Mouse (Mus musculus) embryonic fibroblast, embryonic 13.5 days (primary cell): ENCODE data around the gene Tchp. TPM values are rescaled to one million over a fixed set of nuclear protein-coding genes. Genes with fewer than 3 reads are reported as not detected.

Experiments used
- H3K27ac ChIP-seq: 2 replicates; pipeline ENCODE4 v1.5.1; 2012; ENCODE audit warnings: low read length, control low read depth, inconsistent platforms; ENCODE audit not compliant: insufficient read depth
- H3K4me1 ChIP-seq: 2 replicates; pipeline ENCODE4 v1.6.1; 2011; ENCODE audit warnings: low read length; ENCODE audit not compliant: control insufficient read depth, insufficient read depth
- H3K4me3 ChIP-seq: 2 replicates; pipeline ENCODE4 v1.5.1; 2011; ENCODE audit warnings: mild to moderate bottlenecking, control low read depth, low read length; ENCODE audit not compliant: insufficient read depth
- CTCF ChIP-seq: IDR thresholded peaks from 2 replicates; pipeline ENCODE4 v1.5.1; 2011; ENCODE audit warnings: mild to moderate bottlenecking, control low read depth, low read length, moderate library complexity, borderline replicate concordance; ENCODE audit not compliant: insufficient read depth
- POLR2A ChIP-seq: IDR thresholded peaks from 2 replicates; pipeline ENCODE4 v1.6.1; 2011; ENCODE audit warnings: low read depth, mild to moderate bottlenecking, control low read depth, low read length, moderate library complexity
- polyA plus RNA-seq: library from polyadenylated mRNA; stranded (reverse); fragments of >200 nt; gene quantifications from 2 replicates; pipeline ENCODE4 v1.2.4, GENCODE M21; 2011; ENCODE audit warnings: low read depth; ENCODE audit not compliant: missing spikeins, insufficient read length

Tchp gene
- polyA plus RNA-seq, 1 experiment: 7.8 TPM

GRCm38 (mm10) chr5:114750325-114750724, 42.8 kb downstream of the Tchp start:
- H3K27ac ChIP-seq: no peak overlapping the region
- no peak for TF ChIP-seq CTCF
- TF ChIP-seq POLR2A: no peak
- H3K4me3 ChIP-seq: no peak overlapping the region
- H3K4me1 ChIP-seq: no peaks in the 10 kb centered on the region; the same call in 1 of the 2 replicates

- H3K4me3 ChIP-seq: no peak overlapping the region
Measured at GRCm38 (mm10) chr5:114752397-114752796, 44.8 kb downstream of the Tchp start.

GRCm38 (mm10) chr5:114753384-114753783, 45.8 kb downstream of the Tchp start:
- H3K4me1 ChIP-seq: no peaks in the 10 kb centered on the region
- H3K4me3 ChIP-seq: no peak overlapping the region
- H3K27ac ChIP-seq: no peak overlapping the region
- TF ChIP-seq POLR2A: no peak
- TF ChIP-seq CTCF: no peak

More at GRCm38 (mm10) chr5:114752397-114752796, 44.8 kb downstream of the Tchp start:
- H3K27ac ChIP-seq: no peak overlapping the region
- TF ChIP-seq CTCF: no peak
- no peaks in the 10 kb centered on the region for H3K4me1 ChIP-seq

GRCm38 (mm10) chr5:114759536-114760090, 52.1 kb downstream of the Tchp start:
- Histone ChIP-seq H3K4me3 (no peak overlapping the region), H3K27ac (no peak overlapping the region), H3K4me1 (no peaks in the 10 kb centered on the region)
- TF ChIP-seq CTCF (no peak), POLR2A (no peak)

- TF ChIP-seq POLR2A (no peak), CTCF (no peak)
- Histone ChIP-seq H3K4me1 (no peaks in the 10 kb centered on the region), H3K4me3 (no peak overlapping the region), H3K27ac (no peak overlapping the region)
Measured at GRCm38 (mm10) chr5:114761980-114762379, 54.4 kb downstream of the Tchp start.

GRCm38 (mm10) chr5:114764812-114765735, 57.5 kb downstream of the Tchp start:
- no peak overlapping the region for H3K27ac ChIP-seq
- no peak overlapping the region for H3K4me3 ChIP-seq
- no peaks in the 10 kb centered on the region for H3K4me1 ChIP-seq
- TF ChIP-seq POLR2A (no peak), CTCF (peak; percentile 11; the same call in 1 of the 2 replicates)

GRCm38 (mm10) chr5:114766686-114767085, 59.1 kb downstream of the Tchp start:
- Histone ChIP-seq H3K27ac (no peak overlapping the region), H3K4me1 (peaks cover 3% of the 10 kb centered on the region; the same call in 1 of the 2 replicates), H3K4me3 (no peak overlapping the region)
- TF ChIP-seq POLR2A (no peak), CTCF (no peak)

- peaks cover 8% of the 10 kb centered on the region for H3K4me1 ChIP-seq
- TF ChIP-seq CTCF: no peak
- TF ChIP-seq POLR2A: no peak
- no peak overlapping the region for H3K27ac ChIP-seq
- H3K4me3 ChIP-seq: no peak overlapping the region
Measured at GRCm38 (mm10) chr5:114767185-114767584, 59.6 kb downstream of the Tchp start.

- H3K4me3 ChIP-seq: no peak overlapping the region
- TF ChIP-seq POLR2A (no peak), CTCF (no peak)
- no peak overlapping the region for H3K27ac ChIP-seq
- H3K4me1 ChIP-seq: peaks cover 8% of the 10 kb centered on the region
Measured at GRCm38 (mm10) chr5:114769786-114770185, 62.2 kb downstream of the Tchp start.

- TF ChIP-seq CTCF (no peak), POLR2A (no peak)
- Histone ChIP-seq H3K27ac (no peak overlapping the region), H3K4me3 (peak overlapping the region; percentile 87), H3K4me1 (peaks cover 8% of the 10 kb centered on the region)
Measured at GRCm38 (mm10) chr5:114771796-114772195, 64.2 kb downstream of the Tchp start.

Other genes with a start within 250 kb of the Tchp start
- 0.18 TPM in 1 of 2 replicates, not detected in the other for gene Fam222a, start 139.7 kb upstream of the Tchp start, polyA plus RNA-seq
- gene Trpv4, start 49.3 kb upstream of the Tchp start, polyA plus RNA-seq: 1.1 and 2.0 TPM in 2 replicates
- gene Gltp, start 16.8 kb upstream of the Tchp start, polyA plus RNA-seq: 46.6 TPM in 2 replicates
- gene Ankrd13a, start 66.9 kb downstream of the Tchp start, polyA plus RNA-seq: 85.8 and 104 TPM in 2 replicates
- 50.0 and 58.0 TPM in 2 replicates for gene Git2, start 67.8 kb downstream of the Tchp start, polyA plus RNA-seq
- 24.2 and 31.2 TPM in 2 replicates for gene 1500011B03Rik, start 115.7 kb downstream of the Tchp start, polyA plus RNA-seq
- gene 4930519G04Rik, start 145.9 kb downstream of the Tchp start, polyA plus RNA-seq: not detected in 2 replicates
- gene Gm9936, start 150.9 kb downstream of the Tchp start, polyA plus RNA-seq: 0.23 TPM in 1 of 2 replicates, not detected in the other
- 19.7 and 32.2 TPM in 2 replicates for gene Oasl2, start 189.2 kb downstream of the Tchp start, polyA plus RNA-seq
- 0.47 and 0.75 TPM in 2 replicates for gene Oasl1, start 215.5 kb downstream of the Tchp start, polyA plus RNA-seq
- gene 2210016L21Rik, start 234.4 kb downstream of the Tchp start, polyA plus RNA-seq: 14.7 and 16.6 TPM in 2 replicates